Mouse (Mus musculus) liver, adult (tissue): ENCODE results near the gene Hoxa3.

Source experiments
- GATA4 ChIP-seq: IDR thresholded peaks from 2 replicates; pipeline ENCODE4 v1.6.1; 2014; ENCODE audit warnings: mild to moderate bottlenecking, low read length; ENCODE audit not compliant: insufficient replicate concordance

Gene Hoxa3

DNA sequence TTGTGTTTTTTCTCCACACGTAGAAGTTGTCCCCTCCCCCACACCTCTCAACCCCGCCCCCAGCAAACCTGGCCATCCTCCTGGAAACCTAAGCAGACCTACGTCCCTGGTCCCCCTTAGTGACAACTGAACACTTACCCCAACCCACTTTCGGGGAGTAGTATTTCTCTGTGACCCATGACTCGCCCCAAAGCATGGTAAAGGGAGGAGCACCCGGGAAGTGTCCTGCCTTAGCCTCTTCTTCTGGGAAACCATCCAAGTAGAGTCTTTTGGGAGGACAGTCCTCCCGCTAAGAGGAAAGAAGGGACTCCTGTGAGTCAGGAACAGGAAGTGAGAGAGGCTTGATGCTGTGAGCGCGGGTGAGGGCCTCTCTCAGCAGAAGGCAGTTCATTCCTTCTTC lies 53.2 kb downstream of the Hoxa3 start:
- TF ChIP-seq GATA4 = no peak

DNA sequence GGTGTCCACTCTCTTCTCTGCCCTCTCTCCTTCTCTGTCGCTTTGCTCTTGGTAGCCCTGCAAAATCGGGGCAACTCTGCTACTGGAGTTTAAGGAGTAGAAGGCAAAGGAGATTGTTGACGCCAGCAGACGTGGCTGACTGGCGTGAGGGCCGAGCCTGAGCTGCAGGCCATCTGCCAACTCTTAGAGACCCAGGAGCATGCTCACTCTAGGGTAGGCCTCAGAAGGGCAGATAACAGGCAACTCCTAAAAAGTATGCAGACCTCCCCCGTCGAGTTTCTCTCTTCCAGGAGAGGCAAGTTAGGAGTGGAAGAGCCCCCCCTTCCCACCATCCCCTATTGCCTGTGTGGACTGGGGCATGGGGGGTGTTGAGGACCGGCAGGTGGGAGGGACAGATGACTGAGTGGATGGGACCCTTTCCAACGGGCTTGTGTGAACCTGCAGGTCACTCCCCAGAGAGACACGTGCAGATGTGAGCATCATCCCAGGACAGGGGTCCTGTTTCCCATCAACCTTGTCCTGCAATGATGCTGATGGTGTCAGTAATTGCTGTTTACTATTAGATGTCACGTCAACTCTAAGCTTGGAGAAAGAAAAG lies 53.9 kb downstream of the Hoxa3 start:
- TF ChIP-seq GATA4 = no peak

DNA sequence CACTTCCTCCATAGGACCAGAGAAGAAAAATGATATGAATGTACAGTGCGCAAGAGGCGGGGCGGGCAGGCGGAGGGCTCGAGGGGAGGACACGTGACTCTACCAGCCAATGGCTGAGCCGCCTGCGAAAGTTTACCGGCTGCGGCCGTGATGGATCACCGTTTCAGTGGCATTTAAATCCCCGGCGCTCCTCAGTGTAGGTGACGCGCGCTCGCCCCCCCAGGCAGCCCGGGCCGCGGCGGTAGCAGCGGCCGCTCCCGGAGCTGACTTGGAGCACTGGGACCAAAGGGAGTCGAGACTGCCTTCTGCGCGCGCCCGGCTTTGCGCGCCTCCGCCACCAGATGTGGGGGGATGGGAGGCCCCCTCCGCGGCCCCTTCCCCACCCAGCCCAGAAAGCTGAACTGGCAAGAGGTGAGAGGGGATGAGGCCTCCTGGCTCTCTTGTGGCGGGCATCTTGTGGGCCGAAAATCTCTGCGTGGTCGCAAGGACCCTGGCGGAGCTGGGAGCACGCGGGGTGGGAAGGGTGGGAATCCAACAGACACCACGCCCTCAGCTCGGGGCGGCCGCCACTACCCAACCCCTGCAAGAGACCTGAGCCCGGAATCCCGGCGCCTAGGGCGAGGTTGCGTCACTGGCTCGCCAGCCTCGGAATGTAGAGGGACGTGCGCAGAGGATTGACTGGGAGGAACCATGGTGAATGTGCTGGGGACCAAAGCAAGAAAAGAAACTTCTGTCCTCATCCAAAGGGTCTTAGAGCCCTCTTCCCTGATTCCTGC lies 54.7 kb downstream of the Hoxa3 start, which contains the start of gene Hoxa1:
TSS of gene Hoxa1 (minus strand) at position 42 of the 776 bp plus-strand sequence.
- TF ChIP-seq GATA4 = no peak; the same call in 1 of the 2 replicates

DNA sequence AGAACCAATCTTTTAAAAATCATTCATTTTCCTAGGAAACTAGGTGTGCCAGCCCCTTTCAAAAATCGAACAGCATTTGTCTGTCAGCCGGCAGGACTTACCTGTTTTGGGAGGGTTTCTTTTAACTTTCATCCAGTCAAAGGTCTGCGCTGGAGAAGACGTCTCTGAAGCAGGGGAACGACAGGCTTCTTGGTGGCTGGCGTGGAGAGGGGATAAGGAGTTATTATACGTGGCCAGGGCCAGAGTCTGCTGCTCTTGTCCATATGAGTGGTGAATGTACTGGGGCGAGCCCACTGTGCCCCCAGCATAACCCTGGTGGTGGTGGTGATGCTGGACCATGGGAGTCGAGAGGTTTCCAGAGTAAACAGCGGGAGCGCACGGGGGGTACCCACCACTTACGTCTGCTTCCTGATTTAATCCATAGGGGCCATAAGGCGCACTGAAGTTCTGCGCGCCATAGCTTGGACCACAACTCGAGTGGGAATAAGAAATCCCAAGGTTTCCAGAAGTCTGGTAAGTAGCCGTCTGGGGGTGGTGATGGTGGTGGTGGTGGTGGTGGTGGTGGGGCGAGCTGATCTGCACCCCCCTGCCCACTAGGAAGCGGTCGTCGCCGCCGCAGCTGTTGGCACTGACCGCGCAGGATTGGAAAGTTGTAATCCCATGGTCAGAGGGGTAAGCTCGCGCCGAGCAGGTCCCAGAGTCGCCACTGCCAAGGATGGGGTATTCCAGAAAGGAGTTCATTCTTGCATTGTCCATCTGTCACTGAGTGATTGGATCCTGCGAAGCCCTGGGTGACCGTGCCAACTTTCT lies 55.5 kb downstream of the Hoxa3 start:
- TF ChIP-seq GATA4 = no peak

DNA sequence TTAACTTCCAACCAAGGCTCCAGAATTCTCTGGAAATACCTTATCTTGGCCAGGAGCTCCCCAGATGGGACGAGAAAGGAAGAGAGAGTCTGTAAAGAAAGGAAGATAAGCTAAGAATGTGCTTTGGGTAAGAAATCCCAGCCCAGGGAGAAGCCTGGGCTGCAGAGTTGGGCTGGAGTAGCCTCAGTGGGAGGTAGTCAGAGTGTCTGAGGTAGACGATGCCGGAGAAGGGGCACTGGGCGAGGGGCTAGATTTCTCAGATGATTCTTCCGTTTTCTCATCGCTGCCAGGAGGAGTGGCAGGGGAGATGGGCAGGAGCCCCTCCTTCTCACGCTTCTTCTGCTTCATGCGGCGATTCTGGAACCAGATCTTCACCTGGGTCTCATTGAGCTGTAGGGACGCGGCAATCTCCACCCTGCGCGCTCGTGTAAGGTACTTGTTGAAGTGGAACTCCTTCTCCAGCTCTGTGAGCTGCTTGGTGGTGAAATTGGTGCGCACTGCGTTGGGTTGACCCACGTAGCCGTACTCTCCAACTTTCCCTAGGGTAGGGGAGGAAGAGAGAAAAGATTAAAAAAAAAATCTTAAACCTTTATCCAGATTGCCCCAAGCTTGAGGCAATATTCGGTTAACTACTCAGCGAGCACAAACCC lies 56.5 kb downstream of the Hoxa3 start:
- TF ChIP-seq GATA4 = no peak

DNA sequence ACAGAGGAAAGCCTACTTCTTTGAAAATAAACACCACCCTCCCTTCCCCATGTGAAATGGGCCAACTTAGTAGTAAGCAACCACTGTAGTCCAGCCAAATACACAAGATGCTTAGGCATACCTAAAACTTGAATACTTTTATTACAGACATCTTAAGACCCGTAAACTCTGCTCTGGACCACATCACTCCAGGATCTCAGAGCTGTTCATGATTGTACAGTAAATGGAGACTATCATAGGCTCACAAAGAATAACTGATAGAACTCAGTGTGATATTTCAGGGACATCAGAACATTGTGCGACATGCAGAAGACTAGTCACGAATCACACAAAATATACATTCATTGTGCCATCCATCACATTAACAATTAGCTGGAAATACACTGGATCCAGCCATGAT lies 57.7 kb downstream of the Hoxa3 start:
- no peak for TF ChIP-seq GATA4

DNA sequence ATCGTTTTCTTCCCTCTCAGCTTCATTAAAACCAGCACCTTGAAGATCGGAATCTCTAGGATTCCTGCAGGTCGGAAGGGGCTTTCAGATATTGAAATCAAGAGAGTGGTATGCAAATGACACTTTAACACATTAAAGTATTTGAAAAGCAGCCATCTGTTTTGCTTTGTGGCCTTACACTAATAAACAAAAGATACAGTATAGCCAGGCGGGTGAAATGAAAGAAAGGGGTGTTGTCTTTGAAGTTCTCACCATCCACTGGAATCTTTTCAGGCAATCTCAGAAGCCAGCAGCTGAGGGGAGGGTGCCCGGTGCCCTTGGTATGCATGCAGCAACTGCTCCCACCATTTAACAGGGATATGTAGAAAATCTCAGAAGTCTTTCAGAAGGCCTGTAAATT lies 59.1 kb downstream of the Hoxa3 start:
- TF ChIP-seq GATA4 = no peak

DNA sequence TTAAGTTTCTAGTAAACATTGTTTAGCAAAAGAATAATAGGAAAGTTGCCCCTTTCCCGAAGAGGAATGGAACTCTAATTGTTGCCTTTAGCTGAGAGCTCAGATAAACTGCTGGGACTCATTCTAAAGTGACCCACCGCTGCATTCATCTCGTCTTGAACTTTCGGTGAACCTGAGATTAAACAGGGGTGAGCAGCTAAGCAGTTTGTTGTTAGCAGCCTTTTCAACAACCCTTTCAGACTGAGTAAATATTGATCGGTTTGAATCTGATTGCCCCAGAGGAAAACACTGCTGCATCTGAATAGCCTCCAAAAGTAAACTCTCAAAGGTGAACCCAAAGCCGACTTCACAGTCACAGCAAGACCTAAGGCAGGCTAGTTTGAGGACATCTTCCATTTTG lies 59.9 kb downstream of the Hoxa3 start:
- TF ChIP-seq GATA4 = no peak

DNA sequence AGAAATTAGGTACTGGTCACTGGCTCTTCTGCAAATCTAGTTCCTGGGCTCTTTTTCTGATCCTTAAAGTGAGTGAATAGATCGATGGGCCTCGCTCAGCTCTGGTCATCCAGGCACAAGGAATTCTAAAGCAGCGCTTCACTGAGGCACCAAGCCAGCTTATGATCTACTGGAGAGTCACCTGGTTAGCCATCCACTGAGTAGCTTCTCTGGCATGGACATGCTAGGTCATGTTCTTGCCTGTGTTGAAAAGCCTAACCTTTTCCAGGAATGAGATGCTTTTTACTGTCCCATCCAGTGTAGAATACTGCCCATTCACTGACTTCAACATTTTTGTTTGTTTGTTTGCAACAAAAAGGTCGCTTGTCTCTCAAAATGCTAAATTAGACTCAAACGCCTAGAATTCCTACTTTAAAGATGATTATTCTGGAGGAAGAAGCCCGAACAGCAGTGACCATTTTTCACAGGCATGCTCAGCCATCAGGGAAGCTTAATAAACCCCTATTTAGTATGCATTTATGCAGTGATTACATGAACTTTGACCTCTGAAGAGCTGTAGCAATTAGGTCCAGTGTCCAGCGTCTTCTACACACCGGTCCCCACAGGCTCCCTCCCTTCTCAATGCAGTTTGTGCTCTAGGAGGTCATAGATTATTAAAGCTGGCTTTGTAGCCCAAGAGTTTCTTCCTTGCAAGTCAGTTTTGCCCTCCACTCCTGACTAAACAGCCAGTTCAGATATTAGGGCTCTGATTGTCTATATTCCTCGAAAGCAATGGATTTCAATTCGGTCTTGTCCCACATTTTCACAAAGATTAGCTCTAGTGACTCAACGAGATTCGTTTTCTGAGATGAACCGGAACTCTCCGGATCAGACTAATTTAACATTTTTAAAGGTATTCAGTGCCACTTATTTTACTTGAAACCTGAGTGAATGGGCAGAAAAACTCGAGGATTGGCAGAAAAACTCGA lies 60.6 kb downstream of the Hoxa3 start:
- TF ChIP-seq GATA4 = no peak

DNA sequence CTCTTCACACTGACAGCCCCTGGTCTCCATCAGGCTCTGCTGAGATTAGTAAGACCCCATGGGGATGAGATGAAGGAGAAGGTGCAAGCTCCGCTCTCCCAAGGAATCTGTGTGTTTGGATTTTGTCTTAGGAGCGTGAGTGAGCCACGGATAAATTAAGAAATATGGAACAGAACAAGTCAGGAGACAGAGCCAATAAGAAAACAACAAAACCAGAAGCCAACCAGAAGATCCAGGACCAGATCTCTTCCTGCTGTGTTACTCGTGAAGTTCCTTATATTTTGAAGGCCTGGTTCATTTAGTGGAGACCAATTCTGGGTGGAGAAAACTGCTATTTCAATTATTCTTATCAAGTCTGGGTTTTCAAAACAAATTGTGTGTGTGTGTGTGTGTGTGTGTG lies 61.6 kb downstream of the Hoxa3 start:
- no peak for TF ChIP-seq GATA4

DNA sequence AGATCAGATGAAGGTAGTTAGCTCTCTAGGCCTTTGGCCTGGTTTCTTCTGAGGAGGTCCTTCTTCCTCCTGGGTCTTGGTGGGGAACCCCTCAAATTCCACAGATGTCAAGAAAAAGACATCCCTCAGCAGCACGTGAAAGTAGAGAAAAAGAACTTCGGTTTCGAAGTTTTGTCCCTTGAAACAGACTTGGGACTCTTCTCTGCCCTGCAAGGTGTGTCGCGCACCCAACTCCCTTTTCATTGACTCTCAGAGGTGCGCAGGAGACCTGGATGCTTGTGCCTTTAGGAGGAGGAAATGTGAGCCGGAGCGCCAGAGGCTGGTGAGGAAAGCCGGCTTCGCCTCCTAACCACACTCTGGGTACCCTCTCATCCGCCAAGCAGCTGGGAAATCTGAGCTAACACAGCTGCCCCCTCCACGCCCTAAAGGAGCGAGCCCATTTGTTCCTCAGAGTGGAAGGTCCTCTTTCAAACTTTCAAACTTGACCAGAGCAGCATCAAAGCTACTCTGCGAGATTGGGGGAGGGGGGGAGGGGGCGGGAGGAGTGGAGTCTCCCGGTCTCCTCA lies 62.7 kb downstream of the Hoxa3 start:
- no peak for TF ChIP-seq GATA4

DNA sequence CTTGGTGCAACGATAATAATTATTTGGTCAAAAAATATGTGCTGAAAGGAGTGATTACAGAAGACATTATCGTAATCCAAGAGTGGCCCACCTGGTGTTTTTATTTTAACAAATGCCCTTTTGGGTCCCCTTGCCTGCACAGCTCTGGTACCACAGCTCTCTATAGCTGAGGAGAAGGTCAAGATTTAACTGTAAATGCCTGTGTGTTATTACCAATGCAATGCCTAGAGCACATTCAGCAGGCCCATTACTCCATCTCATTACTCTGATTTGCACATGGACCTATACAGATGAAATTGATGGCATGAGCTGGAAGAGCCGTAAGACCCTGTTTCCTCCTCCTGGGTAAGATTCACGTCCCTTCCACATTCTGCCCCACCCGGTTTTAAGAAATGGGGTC lies 74.0 kb downstream of the Hoxa3 start:
- no peak for TF ChIP-seq GATA4

DNA sequence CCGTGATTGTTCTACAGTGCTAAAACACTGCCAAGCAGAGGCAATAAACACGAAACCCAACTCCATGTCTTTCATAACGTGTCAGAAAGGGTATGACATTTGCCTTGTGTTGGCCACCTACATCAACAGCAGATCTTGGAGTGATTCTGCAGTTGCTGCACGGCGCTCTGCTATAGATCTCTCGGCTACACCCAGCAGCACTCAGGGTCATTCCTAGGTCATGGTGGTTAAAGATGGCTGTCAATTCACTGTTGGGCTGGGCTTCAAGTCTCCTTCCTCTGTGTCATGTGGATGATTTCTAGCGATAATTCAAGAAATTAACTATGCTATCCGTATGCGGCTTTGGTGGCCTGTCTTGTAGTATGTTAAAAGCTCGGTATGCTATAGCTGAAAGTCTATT lies 74.6 kb downstream of the Hoxa3 start:
- no peak for TF ChIP-seq GATA4
